Mouse (Mus musculus) cerebellum, postnatal 25 days (tissue): ENCODE results near the gene Serpinb9b.
A peak's percentile ranks its signal among the peaks of the same experiment; 100 is the strongest.

Experiments used
- DNase-seq, 2 experiments: peaks; one replicate each; pipeline ENCODE4 v3.0.0; 2021; ENCODE audit warnings: mixed read lengths in 2 of 2

Gene Serpinb9b

GRCm38 (mm10) chr13:33047234-33047633, 20.0 kb downstream of the Serpinb9b start:
- DNase-seq: no peak

GRCm38 (mm10) chr13:33048187-33048586, 21.0 kb downstream of the Serpinb9b start:
- no peak for DNase-seq

- no peak for DNase-seq
These were observed 24.5 kb downstream of the Serpinb9b start for GRCm38 (mm10) chr13:33051697-33052096.

GRCm38 (mm10) chr13:33063048-33063447, 35.8 kb downstream of the Serpinb9b start:
- no peak for DNase-seq

DNA sequence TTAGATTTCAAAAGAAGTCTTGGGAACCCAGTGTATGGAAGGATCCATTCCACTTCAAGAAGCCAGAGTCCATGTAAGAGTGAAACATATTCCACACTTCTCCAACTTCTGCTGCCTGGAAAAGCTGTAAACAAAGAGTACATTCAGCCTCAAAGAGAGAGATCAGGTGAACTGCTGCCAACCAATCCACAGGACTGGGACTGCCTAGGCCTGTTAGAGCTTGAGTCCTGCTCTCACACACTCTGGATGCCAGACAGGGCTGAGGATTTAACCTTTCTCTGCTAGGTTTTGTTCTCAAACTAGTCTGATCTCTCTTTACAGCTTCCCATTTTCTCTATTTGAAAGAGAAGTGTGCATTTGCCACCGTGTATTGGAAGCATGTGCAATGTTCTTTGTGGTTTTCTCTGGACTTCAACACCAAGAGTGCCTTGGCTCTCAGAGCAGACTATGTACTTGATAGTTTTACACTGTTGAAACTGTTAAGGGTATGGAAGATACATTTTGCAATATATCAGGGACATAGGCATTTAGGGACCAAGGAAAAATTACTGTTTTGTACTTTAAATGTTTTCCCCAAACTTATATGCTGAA, 40.3 kb downstream of the Serpinb9b start:
- no peak for DNase-seq

GRCm38 (mm10) chr13:33068164-33068563, 40.9 kb downstream of the Serpinb9b start:
- no peak for DNase-seq

- DNase-seq: no peak
These were observed 44.6 kb downstream of the Serpinb9b start for GRCm38 (mm10) chr13:33071776-33072175.

GRCm38 (mm10) chr13:33074029-33074428, 46.8 kb downstream of the Serpinb9b start:
- peak in 1 of 2 experiments; percentile 12 for DNase-seq

GRCm38 (mm10) chr13:33076247-33076646, 49.0 kb downstream of the Serpinb9b start:
- DNase-seq: no peak

- no peak for DNase-seq
These were observed 49.9 kb downstream of the Serpinb9b start for GRCm38 (mm10) chr13:33077026-33077685.

- DNase-seq: no peak
These were observed 51.0 kb downstream of the Serpinb9b start, which contains the start of gene Serpinb1b for GRCm38 (mm10) chr13:33078056-33078705. TSS of gene Serpinb1b (plus strand) at chr13:33078575.

- DNase-seq: no peak
These were observed 52.2 kb downstream of the Serpinb9b start for GRCm38 (mm10) chr13:33079391-33079790.

- DNase-seq: peak; percentile 29 to 54
These were observed 53.1 kb downstream of the Serpinb9b start for GRCm38 (mm10) chr13:33080356-33080755.

DNA sequence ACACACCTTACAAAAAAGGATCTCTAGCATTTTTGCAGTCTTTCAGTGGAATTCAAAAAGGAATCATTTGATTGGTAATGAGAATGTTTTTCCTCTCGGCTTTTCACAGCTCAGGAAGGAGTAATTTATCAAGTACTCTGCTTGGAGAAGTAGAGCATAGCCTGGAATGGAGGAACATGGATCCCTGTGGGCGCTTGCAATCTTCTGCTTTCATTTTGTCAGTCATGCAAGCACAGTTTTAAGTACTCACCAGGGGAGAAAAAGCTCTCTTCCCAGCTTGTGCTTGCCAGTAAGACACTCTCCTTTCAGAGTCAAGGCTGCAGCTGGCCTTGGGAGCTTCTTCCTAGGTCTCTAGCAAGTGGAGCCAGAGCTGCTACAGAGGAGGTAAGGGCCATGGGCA, 56.6 kb downstream of the Serpinb9b start:
- DNase-seq: no peak

- peak; percentile 36 to 48 for DNase-seq
These were observed 57.9 kb downstream of the Serpinb9b start for GRCm38 (mm10) chr13:33084975-33085694.

DNA sequence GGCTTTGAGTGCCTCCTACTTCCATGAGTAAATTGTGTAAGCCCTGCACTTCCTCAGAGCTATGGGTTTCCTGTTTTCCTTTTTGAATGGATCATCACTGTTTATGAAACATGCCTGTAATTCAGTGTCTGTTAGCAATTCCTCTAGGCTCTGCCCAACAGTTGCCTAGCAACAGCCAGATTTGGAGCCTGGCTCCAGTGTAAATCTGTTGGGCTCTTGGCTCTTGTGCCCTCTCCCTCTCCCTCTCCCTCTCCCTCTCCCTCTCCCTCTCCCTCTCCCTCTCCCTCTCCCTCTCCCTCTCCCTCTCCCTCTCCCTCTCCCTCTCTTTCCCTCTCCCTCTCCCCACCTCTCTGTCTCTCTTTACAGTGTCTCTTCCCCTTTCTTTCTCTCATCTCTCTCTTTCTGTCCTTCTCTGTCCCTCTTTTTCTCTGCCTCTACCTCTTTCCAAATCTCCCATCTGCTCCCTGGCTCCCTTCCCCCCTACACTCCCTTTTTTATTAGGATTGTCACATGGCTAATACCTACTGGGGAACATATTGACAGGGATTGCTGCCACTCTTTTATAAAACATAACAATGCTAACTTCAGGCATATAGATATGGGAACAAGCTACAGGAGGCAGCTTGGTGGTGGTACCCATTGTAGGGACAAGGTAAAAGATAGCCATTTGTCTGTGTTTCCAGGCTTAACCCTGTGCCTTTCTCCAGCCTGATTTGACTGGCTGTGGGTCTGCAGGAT, 58.6 kb downstream of the Serpinb9b start:
- peak; percentile 26 to 64 for DNase-seq

DNA sequence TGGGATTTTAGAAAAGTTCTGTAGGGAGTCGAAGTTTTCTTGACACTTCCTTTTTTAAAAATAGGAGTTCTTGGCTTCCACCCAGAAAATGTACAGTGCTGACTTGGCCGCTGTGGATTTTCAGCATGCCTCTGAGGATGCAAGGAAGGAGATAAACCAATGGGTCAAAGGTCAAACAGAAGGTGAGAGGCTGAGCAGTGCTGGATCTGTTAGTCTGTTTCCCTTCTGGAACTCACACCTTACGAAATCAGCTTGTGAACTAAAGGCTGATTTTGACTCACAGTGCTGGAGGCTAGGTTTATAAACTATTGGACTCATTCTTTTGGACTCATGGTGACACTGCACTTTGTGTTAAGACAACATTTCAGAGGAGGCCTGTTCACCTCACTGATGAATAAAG, 62.4 kb downstream of the Serpinb9b start:
- DNase-seq: no peak

GRCm38 (mm10) chr13:33090546-33090945, 63.3 kb downstream of the Serpinb9b start:
- DNase-seq: no peak

DNA sequence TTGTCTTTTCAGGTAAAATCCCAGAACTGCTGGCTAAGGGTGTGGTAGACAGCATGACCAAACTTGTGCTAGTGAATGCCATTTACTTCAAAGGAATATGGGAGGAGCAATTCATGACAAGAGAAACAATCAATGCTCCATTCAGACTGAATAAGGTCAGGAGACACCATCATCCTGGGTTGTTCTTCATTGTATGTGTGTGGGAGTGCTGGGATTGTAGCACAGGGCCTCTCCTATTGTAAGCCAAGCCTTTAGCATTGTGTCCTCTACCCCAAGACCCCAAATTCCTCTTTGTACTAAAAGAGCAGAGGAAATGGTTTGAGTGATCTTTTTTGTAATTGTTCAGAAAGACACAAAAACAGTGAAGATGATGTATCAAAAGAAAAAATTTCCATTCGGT, 64.1 kb downstream of the Serpinb9b start:
- no peak for DNase-seq
